Mouse (Mus musculus) G1E (cell line): ENCODE data around the gene Pknox2.

ENCODE experiments used
- CTCF ChIP-seq: IDR thresholded peaks from 2 replicates; pipeline ENCODE4 v1.5.1; 2012; ENCODE audit warnings: low read depth, low read length, inconsistent platforms, mixed read lengths
- GATA1 ChIP-seq: IDR thresholded peaks from 2 replicates; pipeline ENCODE4 v1.6.1; 2012; ENCODE audit warnings: borderline replicate concordance, low read length, inconsistent platforms, mixed read lengths
- GATA2 ChIP-seq: IDR thresholded peaks from 2 replicates; pipeline ENCODE4 v1.6.1; 2012; ENCODE audit warnings: low read depth, low read length, inconsistent platforms, borderline replicate concordance
- POLR2AphosphoS5 ChIP-seq: IDR thresholded peaks from 2 replicates; pipeline ENCODE4 v1.6.1; 2012; ENCODE audit warnings: low read depth, low read length, inconsistent platforms; ENCODE audit not compliant: insufficient replicate concordance
- TAL1 ChIP-seq: conservative IDR thresholded peaks from 2 replicates; pipeline ENCODE4 v1.6.1; 2012; ENCODE audit warnings: low read depth, low read length, inconsistent platforms, mixed read lengths

- TF ChIP-seq CTCF = no peak
- no peak for TF ChIP-seq POLR2AphosphoS5
- TF ChIP-seq GATA1 = no peak
- no peak for TF ChIP-seq GATA2
- no peak for TF ChIP-seq TAL1
Observed at GRCm38 (mm10) chr9:36989991-36990390, 157.2 kb downstream of the Pknox2 start.
